Mouse (Mus musculus): ENCODE measurements around the gene Trmt1.

DNA sequence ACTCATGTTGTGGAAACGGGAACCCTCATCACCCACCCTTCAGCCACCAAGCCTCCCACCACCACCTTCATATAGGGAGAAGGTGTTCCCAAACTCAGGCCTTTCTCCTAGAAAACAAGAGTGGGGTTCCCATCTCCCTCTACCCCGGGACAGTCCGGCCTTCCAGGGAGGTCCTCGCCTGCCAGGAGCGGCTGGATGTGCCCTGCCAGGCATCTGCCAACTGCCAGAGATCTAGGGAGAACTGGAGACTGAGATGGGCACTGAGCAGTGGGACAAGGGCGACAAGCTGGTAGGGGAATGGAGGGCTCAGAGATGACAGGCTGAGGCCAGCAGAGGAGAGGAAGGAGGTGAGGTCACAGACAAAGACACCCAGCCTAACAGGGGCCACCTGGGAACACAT, 47.9 kb downstream of the Trmt1 start:
- TF ChIP-seq POLR2A (IDR thresholded peaks at IDR 0.05; ENCODE audit: extremely low read depth, insufficient read depth, low read length) (no peak), CTCF (IDR thresholded peaks at IDR 0.05; ENCODE audit: low read depth, low read length) (no peak)
